Mouse (Mus musculus): ENCODE measurements at regions not wholly inside any gene's neighbourhood (a gene's known extent, or its start where the extent isn't known, plus 50 kb on each side); places are given as distances from the start of the nearest gene placed in this dataset.

DNA sequence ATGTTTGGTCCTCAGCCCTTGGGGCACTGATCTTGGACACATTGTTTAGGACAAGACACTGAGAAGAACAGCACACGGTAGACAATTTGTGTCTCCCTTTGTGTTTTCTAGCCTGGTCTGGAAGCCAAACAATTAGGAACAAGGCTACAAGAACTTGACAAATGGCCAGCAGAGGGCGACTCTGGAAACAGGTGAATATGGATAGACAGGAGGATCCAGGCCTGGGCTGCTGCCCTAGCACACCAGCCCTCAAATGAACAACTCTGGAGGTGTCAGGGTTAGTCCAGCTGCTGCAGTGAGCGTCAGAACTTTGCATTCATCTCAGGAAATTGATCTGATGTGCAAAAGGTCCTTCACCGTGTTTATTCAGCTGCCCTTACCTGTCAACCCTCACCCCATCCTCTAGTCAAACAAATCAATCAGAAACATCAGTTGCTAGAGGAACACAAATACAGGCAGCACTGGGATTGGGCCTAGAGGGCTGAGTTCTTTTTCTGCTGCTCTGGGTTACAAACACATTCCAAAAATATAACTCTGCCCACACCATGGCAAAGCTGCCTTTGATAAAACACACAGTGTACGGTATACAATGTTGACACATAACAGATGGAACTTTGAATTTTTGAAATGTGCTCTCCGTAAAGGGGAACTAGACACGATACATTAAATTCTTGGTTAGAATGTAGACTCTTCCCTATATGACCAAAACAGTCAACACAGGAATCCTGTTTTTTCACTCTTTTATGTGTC lies 159.7 kb downstream of the Fam84b start:
- TF ChIP-seq CTCF (IDR thresholded peaks at IDR 0.05; ENCODE audit: control insufficient read depth, insufficient read depth, insufficient replicate concordance, low read depth, low read length) (no peak), POLR2A (IDR thresholded peaks at IDR 0.05; ENCODE audit: control insufficient read depth, low read depth, low read length) (no peak)

Data from testis, adult 2 months (tissue).